Mouse (Mus musculus): ENCODE measurements around the gene Lpar3.

- TF ChIP-seq CTCF (IDR thresholded peaks at IDR 0.05; ENCODE audit: low read depth) (no peak), EP300 (IDR thresholded peaks at IDR 0.05; ENCODE audit: low read depth) (no peak)
Observed at GRCm38 (mm10) chr3:146246992-146247391, 26.2 kb downstream of the Lpar3 start.

Data from liver, postnatal 0 days (tissue).